Mouse (Mus musculus): ENCODE results near the gene Insc. TPM values are rescaled to one million over a fixed set of nuclear protein-coding genes. Genes with fewer than 3 reads are reported as not detected.

Insc gene
- polyA plus RNA-seq, 1 experiment from 2014 or later = 1.9 TPM

GRCm38 (mm10) chr7:114854169-114854568 lies 110.7 kb downstream of the Insc start:
- no peak overlapping the region for H3K9ac ChIP-seq (ENCODE audit: low read length)
- no peak overlapping the region for H3K4me2 ChIP-seq (ENCODE audit: low read length)
- DNase-seq (ENCODE audit: low spot score) = no peak
- no peaks in the 10 kb centered on the region for H3K4me1 ChIP-seq (ENCODE audit: control insufficient read depth, insufficient read depth, low read length)
- no peak for ATAC-seq
- H3K36me3 ChIP-seq (ENCODE audit: control insufficient read depth, insufficient read depth, low read length) = no peaks in the 10 kb centered on the region
- H3K27ac ChIP-seq (ENCODE audit: low read depth, low read length) = no peak overlapping the region
- no peak overlapping the region for H3K4me3 ChIP-seq (ENCODE audit: low read depth, low read length)
- H3K9me3 ChIP-seq (replicated peaks; ENCODE audit: control insufficient read depth, low read length) = no peaks in the 10 kb centered on the region
- H3K27me3 ChIP-seq (replicated peaks; ENCODE audit: control insufficient read depth, insufficient read depth, low read length) = no peaks in the 10 kb centered on the region
- WGBS = 62% methylated on average over 2 of the region's 2 CpGs

GRCm38 (mm10) chr7:114860858-114861523 lies 117.5 kb downstream of the Insc start:
- Histone ChIP-seq H3K27ac (ENCODE audit: low read depth, low read length) (no peak overlapping the region), H3K9ac (ENCODE audit: low read length) (no peak overlapping the region), H3K9me3 (replicated peaks; ENCODE audit: control insufficient read depth, low read length) (no peaks in the 10 kb centered on the region), H3K27me3 (replicated peaks; ENCODE audit: control insufficient read depth, insufficient read depth, low read length) (no peaks in the 10 kb centered on the region), H3K4me1 (ENCODE audit: control insufficient read depth, insufficient read depth, low read length) (no peaks in the 10 kb centered on the region), H3K36me3 (ENCODE audit: control insufficient read depth, insufficient read depth, low read length) (no peaks in the 10 kb centered on the region), H3K4me2 (ENCODE audit: low read length) (no peak overlapping the region), H3K4me3 (ENCODE audit: low read depth, low read length) (no peak overlapping the region)
- DNase-seq (ENCODE audit: low spot score) (peak; percentile 45), ATAC-seq (peak; percentile 65; the same call in 1 of the 2 replicates)
- WGBS = 36% methylated on average over 3 of the region's 3 CpGs

- ATAC-seq (peak; percentile 11; the same call in 1 of the 2 replicates), DNase-seq (ENCODE audit: low spot score) (no peak)
- Histone ChIP-seq H3K9me3 (replicated peaks; ENCODE audit: control insufficient read depth, low read length) (no peaks in the 10 kb centered on the region), H3K4me3 (ENCODE audit: low read depth, low read length) (no peak overlapping the region), H3K9ac (ENCODE audit: low read length) (no peak overlapping the region), H3K4me2 (ENCODE audit: low read length) (no peak overlapping the region), H3K36me3 (ENCODE audit: control insufficient read depth, insufficient read depth, low read length) (no peaks in the 10 kb centered on the region), H3K27ac (ENCODE audit: low read depth, low read length) (no peak overlapping the region), H3K27me3 (replicated peaks; ENCODE audit: control insufficient read depth, insufficient read depth, low read length) (no peaks in the 10 kb centered on the region), H3K4me1 (ENCODE audit: control insufficient read depth, insufficient read depth, low read length) (0 out of 2 replicates have a peak, but pooled peaks cover 2% of the 10 kb centered on the region)
- 68% methylated on average over 3 of the region's 3 CpGs for WGBS
Measured at GRCm38 (mm10) chr7:114873315-114874012, 130.0 kb downstream of the Insc start.

- Histone ChIP-seq H3K27me3 (replicated peaks; ENCODE audit: control insufficient read depth, insufficient read depth, low read length) (no peaks in the 10 kb centered on the region), H3K4me1 (ENCODE audit: control insufficient read depth, insufficient read depth, low read length) (0 out of 2 replicates have a peak, but pooled peaks cover 2% of the 10 kb centered on the region), H3K36me3 (ENCODE audit: control insufficient read depth, insufficient read depth, low read length) (no peaks in the 10 kb centered on the region), H3K4me2 (ENCODE audit: low read length) (no peak overlapping the region), H3K27ac (ENCODE audit: low read depth, low read length) (no peak overlapping the region), H3K9me3 (replicated peaks; ENCODE audit: control insufficient read depth, low read length) (no peaks in the 10 kb centered on the region), H3K9ac (ENCODE audit: low read length) (no peak overlapping the region), H3K4me3 (ENCODE audit: low read depth, low read length) (no peak overlapping the region)
- WGBS = 23% methylated on average over 6 of the region's 6 CpGs
- peak; percentile 95 for DNase-seq (ENCODE audit: low spot score)
- peak; percentile 80 for ATAC-seq
Measured at GRCm38 (mm10) chr7:114874032-114874441, 130.5 kb downstream of the Insc start.

GRCm38 (mm10) chr7:114874579-114874978 lies 131.1 kb downstream of the Insc start:
- Histone ChIP-seq H3K27me3 (replicated peaks; ENCODE audit: control insufficient read depth, insufficient read depth, low read length) (no peaks in the 10 kb centered on the region), H3K9me3 (replicated peaks; ENCODE audit: control insufficient read depth, low read length) (no peaks in the 10 kb centered on the region), H3K27ac (ENCODE audit: low read depth, low read length) (no peak overlapping the region), H3K4me3 (ENCODE audit: low read depth, low read length) (no peak overlapping the region), H3K9ac (ENCODE audit: low read length) (no peak overlapping the region), H3K4me2 (ENCODE audit: low read length) (no peak overlapping the region), H3K4me1 (ENCODE audit: control insufficient read depth, insufficient read depth, low read length) (0 out of 2 replicates have a peak, but pooled peaks cover 2% of the 10 kb centered on the region), H3K36me3 (ENCODE audit: control insufficient read depth, insufficient read depth, low read length) (no peaks in the 10 kb centered on the region)
- DNase-seq (ENCODE audit: low spot score) (no peak), ATAC-seq (no peak)
- 92% methylated on average over 2 of the region's 2 CpGs for WGBS

GRCm38 (mm10) chr7:114883602-114884001 lies 140.1 kb downstream of the Insc start:
- no peak overlapping the region for H3K4me3 ChIP-seq (ENCODE audit: low read depth, low read length)
- no peak overlapping the region for H3K9ac ChIP-seq (ENCODE audit: low read length)
- H3K27ac ChIP-seq (ENCODE audit: low read depth, low read length) = no peak overlapping the region
- no peaks in the 10 kb centered on the region for H3K27me3 ChIP-seq (replicated peaks; ENCODE audit: control insufficient read depth, insufficient read depth, low read length)
- 81% methylated on average over 2 of the region's 2 CpGs for WGBS
- H3K4me1 ChIP-seq (ENCODE audit: control insufficient read depth, insufficient read depth, low read length) = peaks cover 5% of the 10 kb centered on the region; the same call in 1 of the 2 replicates
- no peaks in the 10 kb centered on the region for H3K36me3 ChIP-seq (ENCODE audit: control insufficient read depth, insufficient read depth, low read length)
- DNase-seq (ENCODE audit: low spot score) (peak; percentile 28), ATAC-seq (no peak)
- no peaks in the 10 kb centered on the region for H3K9me3 ChIP-seq (replicated peaks; ENCODE audit: control insufficient read depth, low read length)
- no peak overlapping the region for H3K4me2 ChIP-seq (ENCODE audit: low read length)

GRCm38 (mm10) chr7:114886933-114887332 lies 143.4 kb downstream of the Insc start:
- no peak overlapping the region for H3K4me2 ChIP-seq (ENCODE audit: low read length)
- no peak overlapping the region for H3K9ac ChIP-seq (ENCODE audit: low read length)
- H3K36me3 ChIP-seq (ENCODE audit: control insufficient read depth, insufficient read depth, low read length) = no peaks in the 10 kb centered on the region
- WGBS = 25% methylated on average over 4 of the region's 4 CpGs
- no peak overlapping the region for H3K4me3 ChIP-seq (ENCODE audit: low read depth, low read length)
- peak; percentile 77 for ATAC-seq
- DNase-seq (ENCODE audit: low spot score) = peak; percentile 85
- peaks cover 5% of the 10 kb centered on the region; the same call in 1 of the 2 replicates for H3K4me1 ChIP-seq (ENCODE audit: control insufficient read depth, insufficient read depth, low read length)
- no peak overlapping the region for H3K27ac ChIP-seq (ENCODE audit: low read depth, low read length)
- no peaks in the 10 kb centered on the region for H3K9me3 ChIP-seq (replicated peaks; ENCODE audit: control insufficient read depth, low read length)
- 0 out of 2 replicates have a peak, but pooled peaks cover 2% of the 10 kb centered on the region for H3K27me3 ChIP-seq (replicated peaks; ENCODE audit: control insufficient read depth, insufficient read depth, low read length)

GRCm38 (mm10) chr7:114890215-114890614 lies 146.7 kb downstream of the Insc start:
- 96% methylated on average over 4 of the region's 4 CpGs for WGBS
- Histone ChIP-seq H3K27me3 (replicated peaks; ENCODE audit: control insufficient read depth, insufficient read depth, low read length) (peaks cover 10% of the 10 kb centered on the region; the same call in 1 of the 2 replicates), H3K4me2 (ENCODE audit: low read length) (no peak overlapping the region), H3K36me3 (ENCODE audit: control insufficient read depth, insufficient read depth, low read length) (no peaks in the 10 kb centered on the region), H3K9ac (ENCODE audit: low read length) (no peak overlapping the region), H3K9me3 (replicated peaks; ENCODE audit: control insufficient read depth, low read length) (no peaks in the 10 kb centered on the region), H3K27ac (ENCODE audit: low read depth, low read length) (no peak overlapping the region), H3K4me1 (ENCODE audit: control insufficient read depth, insufficient read depth, low read length) (peaks cover 11% of the 10 kb centered on the region), H3K4me3 (ENCODE audit: low read depth, low read length) (no peak overlapping the region)
- DNase-seq (ENCODE audit: low spot score) (no peak), ATAC-seq (no peak)

Data from forebrain, embryonic 14.5 days (tissue).